Mouse (Mus musculus) embryo, embryonic 11 days (tissue): ENCODE results near the gene Ung.

Experiments
- DNase-seq: peaks from one replicate; pipeline ENCODE4 v3.0.0-alpha.2; 2015

The Ung gene

DNA sequence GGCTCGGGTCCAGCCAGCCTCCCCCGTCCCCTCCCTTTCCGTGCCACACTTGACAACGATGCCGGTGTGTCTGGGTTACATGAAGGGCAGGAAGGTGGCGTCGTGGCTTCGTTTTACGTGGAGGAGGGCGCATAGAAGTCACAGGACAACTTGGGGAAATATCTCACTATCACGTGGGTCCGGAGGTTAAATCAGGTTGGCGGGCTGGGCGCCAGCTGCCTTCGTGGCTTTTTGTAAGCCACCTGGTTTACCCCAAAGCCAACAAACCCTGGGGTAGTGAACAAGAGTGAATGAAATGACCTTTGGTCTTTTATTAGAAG, 1.3 kb downstream of the Ung start:
- peak; percentile 56 for DNase-seq

GRCm38 (mm10) chr5:114132841-114133240, 2.7 kb downstream of the Ung start:
- DNase-seq: no peak

- DNase-seq: peak; percentile 35
Measured at GRCm38 (mm10) chr5:114134091-114134534, 3.9 kb downstream of the Ung start.

GRCm38 (mm10) chr5:114135516-114135915, 5.3 kb downstream of the Ung start:
- no peak for DNase-seq

DNA sequence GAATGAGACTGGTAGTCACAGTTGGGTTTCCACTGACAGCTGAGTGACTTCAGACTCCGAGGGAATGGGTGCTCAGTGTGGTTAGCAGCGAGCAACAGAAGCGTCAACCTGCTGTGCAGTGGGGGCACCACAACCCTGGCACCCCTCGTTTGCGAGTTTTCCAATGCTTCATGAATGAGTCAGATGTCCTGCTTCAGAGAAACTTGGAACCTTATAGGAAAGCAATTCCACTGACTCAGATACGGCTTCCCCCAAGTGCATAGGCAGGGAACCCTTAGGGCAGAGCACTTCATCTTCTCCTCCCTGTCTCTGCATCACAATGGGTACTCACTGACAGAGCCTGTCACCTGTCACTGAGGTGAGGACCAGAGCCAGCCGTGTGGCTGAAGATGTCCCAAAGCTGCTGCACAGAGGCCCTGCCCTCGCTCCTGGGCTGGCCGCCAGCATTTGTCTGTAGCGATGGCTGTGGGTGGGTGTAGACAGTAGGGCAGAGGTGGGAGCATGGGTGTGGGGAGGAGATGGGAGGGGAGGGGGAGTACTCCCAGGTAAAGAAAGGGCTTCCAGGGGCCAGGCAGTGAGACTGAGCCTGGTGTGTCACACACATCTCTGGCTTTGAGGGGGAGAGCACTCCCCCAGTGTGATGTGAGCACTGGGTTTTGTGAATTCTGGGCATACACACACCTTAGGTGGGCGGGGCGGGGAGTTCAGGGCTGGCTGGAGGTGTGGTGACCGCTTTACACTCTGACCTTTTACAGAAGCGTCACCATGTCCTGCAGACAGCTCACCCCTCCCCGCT, 7.5 kb downstream of the Ung start:
- DNase-seq: no peak

- no peak for DNase-seq
Measured at GRCm38 (mm10) chr5:114138277-114139164, 8.3 kb downstream of the Ung start.

- peak; percentile 37 for DNase-seq
Measured at GRCm38 (mm10) chr5:114139175-114139574, 9.0 kb downstream of the Ung start.

- DNase-seq: peak; percentile 35
Measured at GRCm38 (mm10) chr5:114146028-114146888, 16.1 kb downstream of the Ung start, which contains the start of gene Acacb. Gene Acacb, plus strand, starts transcription at chr5:114146535.

GRCm38 (mm10) chr5:114147043-114147972, 17.1 kb downstream of the Ung start:
- no peak for DNase-seq

GRCm38 (mm10) chr5:114152359-114153092, 22.3 kb downstream of the Ung start:
- no peak for DNase-seq

GRCm38 (mm10) chr5:114153490-114153889, 23.3 kb downstream of the Ung start:
- DNase-seq: peak; percentile 57

GRCm38 (mm10) chr5:114154765-114155164, 24.6 kb downstream of the Ung start:
- no peak for DNase-seq

DNA sequence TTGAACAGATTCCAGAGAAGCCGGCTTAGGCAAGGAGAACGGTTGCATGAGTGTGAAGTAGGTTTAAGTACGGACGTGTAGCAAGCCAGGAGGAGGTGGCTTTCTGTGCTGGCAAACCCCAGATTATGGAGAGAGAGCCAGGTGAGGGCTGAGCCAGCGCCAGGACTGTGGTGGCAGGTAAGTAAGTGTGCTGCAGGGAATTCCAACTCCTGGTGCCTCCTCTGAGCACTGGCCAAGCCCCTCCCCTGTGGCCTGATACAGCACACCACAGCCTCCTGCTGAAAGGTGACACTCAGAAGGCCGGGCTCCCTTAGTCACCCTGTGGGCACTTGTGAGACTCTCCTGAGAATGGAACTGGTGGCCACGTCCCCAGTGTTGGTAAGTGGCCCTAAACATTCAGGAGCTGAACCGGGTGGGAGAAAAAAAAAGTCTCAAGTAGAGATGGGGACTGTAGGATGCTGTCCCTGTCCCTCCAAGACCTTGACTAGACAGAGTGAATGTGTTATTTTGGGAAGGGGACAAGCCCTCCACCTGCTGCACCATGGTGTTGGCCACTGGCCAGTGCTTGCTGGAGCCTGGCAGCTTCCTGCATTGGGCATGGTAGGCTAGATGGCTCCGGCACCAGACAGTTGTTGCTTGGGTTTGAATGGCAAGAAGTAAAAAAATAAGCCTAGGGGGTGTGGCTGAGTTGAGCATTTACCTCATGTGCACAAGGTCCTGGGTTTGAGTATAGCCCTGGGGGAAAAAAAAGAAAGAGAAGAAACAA, 25.2 kb downstream of the Ung start:
- no peak for DNase-seq

DNA sequence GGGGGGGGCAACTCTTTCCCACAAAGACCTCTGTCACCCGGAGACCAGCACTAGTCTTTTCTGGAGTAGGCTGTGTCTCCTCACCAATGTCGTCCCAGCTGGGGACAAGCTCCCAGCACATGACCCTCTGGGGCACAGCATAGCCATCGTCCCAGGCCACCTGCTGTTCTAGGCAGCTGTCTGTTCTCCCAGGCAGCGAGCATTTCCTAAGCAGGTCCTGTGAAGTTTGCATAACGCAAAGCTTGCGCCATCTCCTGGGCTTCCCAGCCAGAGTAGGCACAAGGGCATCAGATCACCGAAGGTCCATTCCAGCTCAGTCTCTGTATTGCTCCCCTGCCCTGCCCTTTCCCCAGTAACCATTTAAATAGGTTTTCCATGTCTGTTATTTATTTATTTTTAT, 27.1 kb downstream of the Ung start:
- DNase-seq: no peak

GRCm38 (mm10) chr5:114161424-114161823, 31.2 kb downstream of the Ung start:
- no peak for DNase-seq

DNA sequence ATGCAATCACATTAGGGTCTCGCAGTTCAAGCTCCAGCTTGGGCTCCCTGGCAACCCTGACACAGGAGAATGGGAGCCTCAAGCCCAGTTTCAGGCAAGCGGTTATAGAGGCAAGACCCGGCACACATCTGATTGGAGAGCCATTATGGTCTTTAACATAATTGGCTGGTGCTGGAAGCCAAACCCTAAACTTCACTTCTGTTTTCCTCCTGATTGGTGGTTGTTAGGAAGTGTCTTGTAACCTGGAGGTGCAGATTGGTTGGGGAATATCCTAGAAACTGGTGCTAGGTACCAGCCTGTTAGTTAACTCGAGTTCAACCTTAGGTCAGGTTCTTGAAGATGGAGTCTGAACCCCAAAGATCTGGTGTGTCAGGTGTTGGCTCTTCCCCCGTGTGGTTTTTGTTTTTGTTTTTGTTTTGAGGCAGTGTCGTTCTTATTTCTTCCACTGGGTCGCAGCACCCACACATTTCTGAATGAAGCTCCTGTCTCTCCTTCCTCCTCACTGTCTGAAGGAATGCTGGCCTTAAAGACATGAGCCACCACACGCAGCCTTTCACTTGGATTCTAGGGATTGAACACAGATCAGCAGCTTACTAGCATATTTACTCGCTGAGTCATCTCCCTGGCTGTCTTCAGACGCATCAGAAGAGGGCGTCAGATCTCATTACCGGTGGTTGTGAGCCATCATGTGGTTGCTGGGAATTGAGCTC, 32.1 kb downstream of the Ung start:
- DNase-seq: no peak

DNA sequence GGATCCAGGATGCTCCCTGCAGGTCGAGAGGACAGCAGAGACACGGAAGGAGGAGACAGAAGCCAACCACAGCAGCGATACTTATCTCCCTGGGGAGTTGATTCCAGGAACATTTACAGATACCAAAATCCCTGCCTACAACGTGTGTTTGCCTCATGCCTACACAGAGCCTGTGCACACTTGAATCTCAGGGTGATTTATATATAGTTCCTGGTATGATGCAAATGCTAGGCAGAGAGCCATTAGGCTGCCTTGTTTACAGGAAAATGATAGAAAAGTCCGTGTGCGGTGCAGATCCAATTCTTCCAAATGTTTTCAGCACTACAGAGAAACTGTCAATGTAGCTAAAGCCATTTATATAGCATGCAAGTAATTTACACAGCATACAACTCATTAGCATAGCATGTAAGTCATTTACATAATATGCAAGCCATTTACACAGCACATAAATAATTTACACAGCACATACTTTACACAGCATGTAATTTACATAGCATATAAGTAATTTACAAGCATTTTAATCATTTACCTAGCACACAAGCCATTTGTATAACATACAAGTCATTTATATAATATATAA, 33.0 kb downstream of the Ung start:
- DNase-seq: no peak

- no peak for DNase-seq
Measured at GRCm38 (mm10) chr5:114170345-114170744, 40.2 kb downstream of the Ung start.

DNA sequence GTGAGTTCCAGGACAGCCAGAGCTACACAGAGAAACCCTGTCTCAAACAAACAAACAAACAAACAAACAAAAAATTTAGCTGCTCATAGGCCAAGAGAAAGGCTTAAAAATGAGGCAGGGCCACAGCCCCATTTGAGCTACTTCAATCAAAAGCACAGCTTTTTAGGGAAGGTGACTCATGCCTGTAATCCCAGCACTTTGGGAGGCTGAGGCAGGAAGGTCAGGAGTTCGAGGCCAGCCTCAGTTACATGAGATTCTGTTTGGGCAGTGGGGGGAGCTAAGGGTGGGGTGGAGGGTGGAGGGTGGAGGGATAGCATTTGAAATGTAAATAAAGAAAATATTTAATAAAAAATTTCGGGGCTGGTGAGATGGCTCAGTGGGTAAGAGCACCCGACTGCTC, 42.8 kb downstream of the Ung start:
- DNase-seq: no peak
